Mouse (Mus musculus) ovary, adult 2 months (tissue): ENCODE data around the gene Snapc5. TPM values are rescaled to one million over a fixed set of nuclear protein-coding genes. Genes with fewer than 3 reads are reported as not detected.

Source experiments
- polyA plus RNA-seq: library from polyadenylated mRNA; depleted of rRNA; stranded (reverse); fragments of >200 nt; gene quantifications from 2 replicates; pipeline ENCODE4 v1.2.3, GENCODE M21; 2012; rRNA removed

The Snapc5 gene
- polyA plus RNA-seq: 5.7 and 7.2 TPM in 2 replicates

GRCm38 (mm10) chr9:64178974-64179646 lies at the start of gene Snapc5:
TSS of gene Snapc5 (plus strand) at chr9:64179274.

GRCm38 (mm10) chr9:64172816-64173665 lies 6.0 kb upstream of the Snapc5 start, which contains the start of the genes Zwilch and Rpl4:
TSS of gene Zwilch (minus strand) at chr9:64173104.
TSS of gene Rpl4 (plus strand) at chr9:64173375.

Other genes starting within 250 kb of the Snapc5 start
- 45.0 and 50.4 TPM in 2 replicates for gene Smad6, start 157.2 kb upstream of the Snapc5 start, polyA plus RNA-seq
- gene Lctl, start 62.1 kb upstream of the Snapc5 start, polyA plus RNA-seq: 1.1 and 2.3 TPM in 2 replicates
- gene Zwilch, start 6.2 kb upstream of the Snapc5 start, polyA plus RNA-seq: 2.4 and 2.6 TPM in 2 replicates
- 374 and 555 TPM in 2 replicates for gene Rpl4, start 5.9 kb upstream of the Snapc5 start, polyA plus RNA-seq
- not detected in 2 replicates for gene Uchl4, start 55.9 kb downstream of the Snapc5 start, polyA plus RNA-seq
- gene Map2k1, start 74.4 kb downstream of the Snapc5 start, polyA plus RNA-seq: 44.9 and 52.7 TPM in 2 replicates
- 1.4 and 3.0 TPM in 2 replicates for gene Tipin, start 102.3 kb downstream of the Snapc5 start, polyA plus RNA-seq
- 19.6 and 43.0 TPM in 2 replicates for gene Dis3l, start 162.0 kb downstream of the Snapc5 start, polyA plus RNA-seq
- gene Megf11, start 206.4 kb downstream of the Snapc5 start, polyA plus RNA-seq: 0.92 and 0.94 TPM in 2 replicates